Mouse (Mus musculus): ENCODE results near the gene Atg4d.
A peak's percentile ranks its signal among the peaks of the same experiment; 100 is the strongest.

- no peak for TF ChIP-seq GATA1 (IDR thresholded peaks at IDR 0.05; ENCODE audit: low read depth, low read length)
- no peak for TF ChIP-seq USF1 (IDR thresholded peaks at IDR 0.05; ENCODE audit: low read depth, low read length)
- no peak for TF ChIP-seq EP300 (IDR thresholded peaks at IDR 0.05; ENCODE audit: low read depth in 1 of 2, low read length in 2 of 2)
- TF ChIP-seq KAT2A (conservative IDR thresholded peaks at IDR 0.05; ENCODE audit: low read depth, low read length): no peak
- peak in 1 of 3 experiments; percentile 58; a peak in 2 of 6 replicates for TF ChIP-seq CTCF (IDR thresholded peaks at IDR 0.05 in 2 of 3, conservative IDR thresholded peaks at IDR 0.05 in 1 of 3; ENCODE audit: control insufficient read depth in 1 of 3, insufficient read depth in 1 of 3, low read depth in 2 of 3, low read length in 3 of 3, poor library complexity in 1 of 3, severe bottlenecking in 1 of 3)
- TF ChIP-seq ELF1 (IDR thresholded peaks at IDR 0.05; ENCODE audit: low read depth, low read length): no peak
- no peak for TF ChIP-seq GABPA (IDR thresholded peaks at IDR 0.05; ENCODE audit: low read depth, low read length)
- TF ChIP-seq MEF2A (IDR thresholded peaks at IDR 0.05; ENCODE audit: extremely low read depth, insufficient replicate concordance, low read depth, low read length, poor library complexity, severe bottlenecking): no peak
- no peak for TF ChIP-seq BHLHE40 (IDR thresholded peaks at IDR 0.05; ENCODE audit: borderline replicate concordance, low read depth, low read length)
- TF ChIP-seq ZC3H11A (IDR thresholded peaks at IDR 0.05; ENCODE audit: low read depth, low read length): no peak
- TF ChIP-seq POLR2AphosphoS5 (IDR thresholded peaks at IDR 0.05; ENCODE audit: borderline replicate concordance, low read depth, low read length): no peak
- TF ChIP-seq RCOR1 (IDR thresholded peaks at IDR 0.05; ENCODE audit: low read depth, low read length): no peak
Measured at GRCm38 (mm10) chr9:21283591-21283990, 18.5 kb downstream of the Atg4d start.
